Mouse (Mus musculus) MEL (cell line): ENCODE data around the gene Sec16a.

Experiments
- CTCF ChIP-seq, 3 experiments: IDR thresholded peaks in 2 of 3; conservative IDR thresholded peaks in 1 of 3; 2 replicates each; pipeline ENCODE4 v1.5.1; 2011 to 2012; ENCODE audit warnings: low read length in 3 of 3, low read depth in 2 of 3, mild to moderate bottlenecking in 2 of 3, improper control_type of control experiment in 1 of 3, inconsistent platforms in 1 of 3, mixed read lengths in 1 of 3, moderate library complexity in 1 of 3; ENCODE audit not compliant: control insufficient read depth in 1 of 3, insufficient read depth in 1 of 3, poor library complexity in 1 of 3, severe bottlenecking in 1 of 3
- ELF1 ChIP-seq: IDR thresholded peaks from 2 replicates; pipeline ENCODE4 v1.6.1; 2014; ENCODE audit warnings: low read depth, mild to moderate bottlenecking, inconsistent platforms, low read length, improper control_type of control experiment, moderate library complexity
- EP300 ChIP-seq, 2 experiments: IDR thresholded peaks; 2 replicates each; pipeline ENCODE4 v1.6.1; 2011; ENCODE audit warnings: improper control_type of control experiment in 2 of 2, low read length in 2 of 2, low read depth in 1 of 2, mild to moderate bottlenecking in 1 of 2
- GATA1 ChIP-seq: IDR thresholded peaks from 2 replicates; pipeline ENCODE4 v1.6.1; 2011; ENCODE audit warnings: low read depth, low read length, improper control_type of control experiment
- NELFE ChIP-seq: IDR thresholded peaks from 2 replicates; pipeline ENCODE4 v1.6.1; 2011; ENCODE audit warnings: low read depth, low read length, improper control_type of control experiment
- POLR2A ChIP-seq, 2 experiments: IDR thresholded peaks; 2 replicates each; pipeline ENCODE4 v1.6.1; 2011 to 2012; ENCODE audit warnings: low read length in 2 of 2, mild to moderate bottlenecking in 2 of 2, control low read depth in 1 of 2, improper control_type of control experiment in 1 of 2, low read depth in 1 of 2, moderate library complexity in 1 of 2; ENCODE audit not compliant: control insufficient read depth in 1 of 2, insufficient read depth in 1 of 2, poor library complexity in 1 of 2
- USF1 ChIP-seq: IDR thresholded peaks from 2 replicates; pipeline ENCODE4 v1.6.1; 2014; ENCODE audit warnings: low read depth, mild to moderate bottlenecking, inconsistent platforms, low read length, improper control_type of control experiment, moderate library complexity

- no peak for TF ChIP-seq NELFE
- TF ChIP-seq POLR2A (IDR thresholded peaks at IDR 0.05; ENCODE audit: control insufficient read depth in 1 of 2, insufficient read depth in 1 of 2, low read depth in 1 of 2, low read length in 2 of 2, poor library complexity in 1 of 2): no peak
- TF ChIP-seq EP300 (IDR thresholded peaks at IDR 0.05; ENCODE audit: low read depth in 1 of 2, low read length in 2 of 2): no peak
- TF ChIP-seq CTCF (IDR thresholded peaks at IDR 0.05 in 2 of 3, conservative IDR thresholded peaks at IDR 0.05 in 1 of 3; ENCODE audit: control insufficient read depth in 1 of 3, insufficient read depth in 1 of 3, low read depth in 2 of 3, low read length in 3 of 3, poor library complexity in 1 of 3, severe bottlenecking in 1 of 3): no peak
- TF ChIP-seq GATA1: no peak
- TF ChIP-seq ELF1: no peak
- no peak for TF ChIP-seq USF1
Measured at GRCm38 (mm10) chr2:26364738-26365465, 80.1 kb downstream of the Sec16a start.
